Mouse (Mus musculus) liver, embryonic 15.5 days (tissue): ENCODE measurements around the gene Sec1. TPM values are rescaled to one million over a fixed set of nuclear protein-coding genes. Genes with fewer than 3 reads are reported as not detected.

Source experiments
- ATAC-seq: fragments of 200-750 bp; cut with Nextera tagmentation; 2 replicates; pipeline ENCODE4 v1.8.0; 2017; ENCODE audit warnings: moderate number of reproducible peaks, mild to moderate bottlenecking, moderate library complexity; ENCODE audit not compliant: insufficient read depth
- H3K27ac ChIP-seq: fragments of 300-500 bp; sonication (generic); replicated peaks from 2 replicates; pipeline ENCODE4 v1.5.1; 2015; ENCODE audit warnings: mild to moderate bottlenecking, inconsistent platforms
- H3K27me3 ChIP-seq: fragments of 300-500 bp; sonication (generic); 2 replicates; pipeline ENCODE4 v1.6.1; 2015; ENCODE audit warnings: mild to moderate bottlenecking, inconsistent platforms
- H3K36me3 ChIP-seq: fragments of 300-500 bp; sonication (generic); replicated peaks from 2 replicates; pipeline ENCODE4 v1.6.1; 2015; ENCODE audit warnings: moderate library complexity, mild to moderate bottlenecking, inconsistent platforms
- H3K4me1 ChIP-seq: fragments of 300-500 bp; sonication (generic); replicated peaks from 2 replicates; pipeline ENCODE4 v1.6.1; 2015; ENCODE audit warnings: inconsistent platforms
- H3K4me2 ChIP-seq: fragments of 300-500 bp; sonication (generic); 2 replicates; pipeline ENCODE4 v1.6.1; 2015; ENCODE audit warnings: moderate library complexity, mild to moderate bottlenecking, inconsistent platforms
- H3K4me3 ChIP-seq: fragments of 300-500 bp; sonication (generic); replicated peaks from 2 replicates; pipeline ENCODE4 v1.5.1; 2015; ENCODE audit warnings: mild to moderate bottlenecking, inconsistent platforms
- H3K9ac ChIP-seq: fragments of 300-500 bp; sonication (generic); 2 replicates; pipeline ENCODE4 v1.6.1; 2015; ENCODE audit warnings: moderate library complexity, mild to moderate bottlenecking, inconsistent platforms
- H3K9me3 ChIP-seq: fragments of 300-500 bp; sonication (generic); replicated peaks from 2 replicates; pipeline ENCODE4 v1.6.1; 2016; ENCODE audit warnings: inconsistent platforms
- WGBS: fragments of 180-500 bp; shearing (Covaris S2); methylation state at CpG from one replicate; pipeline ENCODE4 v1.1.7; 2015; ENCODE audit warnings: mixed read lengths; ENCODE audit not compliant: insufficient replicate concordance; 5-methylcytosine and 5-hydroxymethylcytosine counted together
- polyA plus RNA-seq: library from polyadenylated mRNA; unstranded; fragments of >200 nt; fragmentation: Nextera tagmentation; extraction: Ambion mirVana; gene quantifications from 2 replicates; pipeline ENCODE4 v1.2.1, GENCODE M21; 2015

Gene Sec1
- polyA plus RNA-seq, 1 experiment from 2014 or later, result 0.06 TPM

DNA sequence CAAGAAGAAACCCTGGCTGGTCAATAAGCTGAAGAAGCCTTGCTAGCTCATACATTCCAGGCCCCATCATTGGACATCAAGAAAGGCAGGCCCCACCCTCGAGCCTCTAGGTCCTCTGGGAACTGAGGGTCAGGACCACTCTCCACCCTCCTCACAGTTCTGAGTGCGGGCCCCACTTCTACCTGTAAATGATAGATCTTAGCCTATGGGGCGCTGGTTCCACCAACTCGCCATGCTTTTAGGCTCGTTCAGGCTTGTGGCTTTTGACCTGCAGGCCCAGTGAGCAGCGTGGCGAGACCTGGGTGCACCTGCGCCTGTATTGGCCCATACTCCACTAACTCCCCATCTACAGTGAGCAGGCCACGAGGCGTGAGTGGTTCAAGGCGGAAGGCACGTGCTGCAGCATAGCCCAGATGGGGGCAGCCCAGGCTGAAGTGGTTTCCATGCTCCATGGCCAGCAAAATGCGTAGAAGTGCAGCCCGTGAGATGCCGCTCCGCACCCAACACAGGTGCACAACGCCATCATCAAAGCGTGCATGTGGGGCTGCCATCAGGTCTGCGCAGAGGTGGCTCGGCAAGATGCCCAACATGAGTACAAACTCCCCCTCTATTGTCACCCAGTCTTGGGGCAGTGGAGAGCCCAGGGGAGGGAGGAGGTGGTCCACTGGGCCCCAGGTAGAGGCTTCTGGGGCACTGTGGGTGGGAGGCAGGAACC lies 16.4 kb upstream of the Sec1 start:
- Histone ChIP-seq H3K27me3 (no peaks in the 10 kb centered on the region), H3K4me1 (peaks cover 66% of the 10 kb centered on the region), H3K4me3 (no peak overlapping the region), H3K9me3 (no peaks in the 10 kb centered on the region), H3K9ac (no peak overlapping the region), H3K4me2 (no peak overlapping the region), H3K27ac (no peak overlapping the region), H3K36me3 (peaks cover 37% of the 10 kb centered on the region)
- ATAC-seq, result no peak
- 82% methylated on average over 20 of the region's 20 CpGs for WGBS

DNA sequence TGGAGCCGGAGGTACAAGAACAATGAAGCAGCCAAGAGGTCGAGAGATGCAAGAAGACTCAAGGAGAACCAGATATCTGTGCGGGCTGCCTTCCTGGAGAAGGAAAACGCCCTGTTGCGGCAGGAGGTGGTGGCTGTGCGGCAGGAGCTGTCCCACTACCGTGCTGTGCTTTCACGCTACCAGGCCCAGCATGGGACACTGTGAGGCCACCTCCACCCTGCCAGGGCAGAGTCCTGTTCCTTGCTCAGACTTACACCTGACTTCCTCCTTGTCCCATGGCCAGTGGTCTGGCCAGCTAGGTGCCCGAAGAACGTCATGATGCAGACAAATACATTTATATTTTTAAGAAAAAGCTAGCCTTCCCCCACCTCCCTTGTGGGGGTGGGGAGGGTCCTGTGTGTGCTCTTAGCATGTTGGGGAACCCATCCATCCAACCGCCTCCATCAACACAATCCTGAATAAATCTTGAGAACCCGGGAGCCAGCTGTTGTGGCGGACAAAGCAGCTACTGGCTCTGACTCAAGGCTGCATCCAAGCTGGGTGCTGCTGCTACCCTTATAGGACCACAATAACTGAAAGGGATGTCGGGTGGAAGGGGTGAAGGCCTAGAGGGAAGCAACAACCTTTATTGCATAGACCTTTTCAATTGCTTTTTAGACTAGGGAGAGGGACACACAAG lies 15.6 kb upstream of the Sec1 start:
- Histone ChIP-seq H3K4me2 (no peak overlapping the region), H3K9me3 (no peaks in the 10 kb centered on the region), H3K4me1 (peaks cover 67% of the 10 kb centered on the region), H3K36me3 (peaks cover 37% of the 10 kb centered on the region), H3K27me3 (no peaks in the 10 kb centered on the region), H3K27ac (no peak overlapping the region), H3K4me3 (no peak overlapping the region), H3K9ac (no peak overlapping the region)
- WGBS, result 66% methylated on average over 14 of the region's 14 CpGs
- ATAC-seq, result no peak

DNA sequence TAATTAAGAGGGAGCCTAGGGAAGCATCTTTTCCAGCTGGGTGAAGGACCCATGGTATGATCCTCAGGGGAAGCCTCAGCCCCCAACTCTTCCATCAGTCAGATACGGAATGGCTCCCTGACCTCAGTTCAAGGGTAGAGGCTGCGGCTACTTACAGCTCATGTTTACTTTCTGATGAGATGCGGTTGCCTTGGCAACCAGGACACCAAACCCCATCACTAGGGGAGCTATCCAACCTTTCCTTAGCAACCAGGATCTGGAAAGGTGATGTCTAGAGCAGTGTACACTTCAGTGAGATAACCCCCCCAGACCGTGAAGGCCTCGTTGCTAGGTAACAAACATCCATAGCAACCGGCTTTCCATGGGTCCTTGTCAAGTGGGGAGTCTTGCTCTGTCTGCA lies 14.8 kb upstream of the Sec1 start:
- Histone ChIP-seq H3K4me2 (no peak overlapping the region), H3K36me3 (peaks cover 37% of the 10 kb centered on the region), H3K9ac (no peak overlapping the region), H3K4me1 (peaks cover 67% of the 10 kb centered on the region), H3K4me3 (no peak overlapping the region), H3K9me3 (no peaks in the 10 kb centered on the region), H3K27ac (no peak overlapping the region), H3K27me3 (no peaks in the 10 kb centered on the region)
- WGBS, result 61% methylated on average over 6 of the region's 6 CpGs
- ATAC-seq, result no peak

DNA sequence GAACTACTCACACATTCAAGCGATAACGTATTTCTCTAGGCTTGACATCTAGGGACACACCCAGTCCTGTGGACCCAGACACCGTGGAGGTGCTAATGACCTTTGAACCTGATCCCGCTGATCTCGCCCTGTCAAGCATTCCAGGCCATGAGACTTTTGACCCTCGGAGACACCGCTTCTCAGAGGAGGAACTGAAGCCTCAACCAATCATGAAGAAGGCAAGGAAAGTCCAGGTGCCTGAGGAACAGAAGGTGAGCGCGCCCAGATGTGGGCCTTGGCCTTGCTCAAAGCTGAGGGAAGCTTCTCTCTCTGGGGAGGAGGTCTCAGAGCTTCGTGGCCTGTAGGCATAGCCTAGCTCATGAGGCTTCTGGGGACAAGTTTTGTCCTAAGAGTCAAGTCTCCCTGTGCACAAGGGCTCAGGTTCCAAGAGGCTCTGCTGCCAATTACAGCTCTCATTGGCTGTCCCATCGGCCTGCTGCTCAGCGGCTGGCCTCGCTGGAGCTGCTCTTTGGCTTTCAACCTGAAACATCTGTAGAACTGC lies 14.1 kb upstream of the Sec1 start:
- WGBS, result 40% methylated on average over 13 of the region's 13 CpGs
- Histone ChIP-seq H3K9ac (no peak overlapping the region), H3K4me3 (0 out of 2 replicates have a peak overlapping the region, but pooled peaks have one; percentile 65), H3K9me3 (no peaks in the 10 kb centered on the region), H3K27me3 (peaks cover 1% of the 10 kb centered on the region; the same call in 1 of the 2 replicates), H3K4me1 (peaks cover 67% of the 10 kb centered on the region), H3K27ac (0 out of 2 replicates have a peak overlapping the region, but pooled peaks have one; percentile 6), H3K36me3 (peaks cover 32% of the 10 kb centered on the region), H3K4me2 (peak overlapping the region; percentile 97)
- no peak for ATAC-seq

DNA sequence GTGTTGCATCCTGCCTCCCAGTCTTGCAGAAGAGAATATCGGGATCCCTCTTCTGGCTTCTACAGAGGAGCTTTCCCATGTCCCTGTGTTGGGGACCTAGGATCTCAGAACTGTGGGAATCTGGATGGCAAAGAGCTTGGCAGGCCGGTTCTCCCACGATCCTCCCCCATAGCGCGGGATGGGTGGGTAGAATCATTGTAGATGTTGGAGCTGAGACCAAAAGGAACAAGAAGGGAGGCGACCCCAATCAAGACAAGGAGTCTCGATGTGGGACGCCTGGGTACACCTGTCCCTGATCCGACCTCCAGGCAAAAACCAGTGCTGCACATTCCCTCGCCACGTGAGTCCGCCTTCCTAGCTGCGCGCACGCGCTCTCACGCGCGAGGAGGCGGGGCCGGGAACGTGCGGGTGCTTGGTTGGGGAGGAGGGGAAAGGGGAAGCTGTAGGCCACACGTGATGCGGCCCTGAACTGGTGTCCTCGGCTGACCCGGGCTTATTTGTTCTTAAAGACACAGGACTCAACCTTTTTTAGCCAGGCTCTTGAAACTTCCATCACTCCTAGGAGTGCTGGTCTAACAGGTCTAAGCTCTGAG lies 13.3 kb upstream of the Sec1 start:
- H3K27me3 ChIP-seq, result peaks cover 9% of the 10 kb centered on the region
- H3K9ac ChIP-seq, result peak overlapping the region; percentile 64; the same call in 1 of the 2 replicates
- peaks cover 23% of the 10 kb centered on the region for H3K36me3 ChIP-seq
- H3K4me1 ChIP-seq, result peaks cover 59% of the 10 kb centered on the region
- WGBS, result under 1% methylated on average over 27 of the region's 27 CpGs
- peak overlapping the region; percentile 71 for H3K27ac ChIP-seq
- H3K9me3 ChIP-seq, result no peaks in the 10 kb centered on the region
- ATAC-seq, result peak; percentile 5; the same call in 1 of the 2 replicates
- peak overlapping the region; percentile 97 for H3K4me2 ChIP-seq
- peak overlapping the region; percentile 65 for H3K4me3 ChIP-seq

DNA sequence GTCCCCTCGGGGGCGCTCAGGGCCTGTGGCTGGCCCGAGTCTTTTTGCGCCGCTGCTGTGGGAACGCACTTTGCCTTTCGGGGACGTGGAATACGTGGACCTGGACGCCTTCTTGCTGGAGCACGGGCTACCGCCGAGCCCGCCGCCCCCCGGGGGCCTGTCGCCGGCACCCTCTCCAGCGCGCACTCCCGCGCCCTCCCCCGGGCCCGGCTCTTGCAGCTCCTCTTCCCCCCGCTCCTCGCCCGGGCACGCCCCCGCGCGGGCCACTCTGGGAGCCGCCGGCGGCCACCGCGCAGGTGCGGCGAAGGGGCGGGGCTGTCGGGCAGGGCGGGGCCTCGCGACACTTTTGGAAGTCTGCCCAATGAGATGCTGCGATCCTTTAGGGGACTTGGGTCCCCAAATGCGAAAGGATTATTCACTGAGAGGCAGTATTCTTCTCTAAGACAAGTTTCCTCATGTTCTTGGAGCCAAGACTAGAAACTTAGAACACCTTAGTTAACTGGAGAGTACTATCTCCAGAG lies 12.6 kb upstream of the Sec1 start:
- H3K4me2 ChIP-seq, result peak overlapping the region; percentile 97
- H3K36me3 ChIP-seq, result peaks cover 16% of the 10 kb centered on the region
- H3K4me1 ChIP-seq, result peaks cover 56% of the 10 kb centered on the region
- 0 out of 2 replicates have a peak, but pooled peaks have one; percentile 8 for ATAC-seq
- no peaks in the 10 kb centered on the region for H3K9me3 ChIP-seq
- H3K27me3 ChIP-seq, result peaks cover 14% of the 10 kb centered on the region
- WGBS, result under 1% methylated on average over 42 of the region's 45 CpGs
- peak overlapping the region; percentile 65 for H3K4me3 ChIP-seq
- peak overlapping the region; percentile 64 for H3K9ac ChIP-seq
- peak overlapping the region; percentile 71 for H3K27ac ChIP-seq

DNA sequence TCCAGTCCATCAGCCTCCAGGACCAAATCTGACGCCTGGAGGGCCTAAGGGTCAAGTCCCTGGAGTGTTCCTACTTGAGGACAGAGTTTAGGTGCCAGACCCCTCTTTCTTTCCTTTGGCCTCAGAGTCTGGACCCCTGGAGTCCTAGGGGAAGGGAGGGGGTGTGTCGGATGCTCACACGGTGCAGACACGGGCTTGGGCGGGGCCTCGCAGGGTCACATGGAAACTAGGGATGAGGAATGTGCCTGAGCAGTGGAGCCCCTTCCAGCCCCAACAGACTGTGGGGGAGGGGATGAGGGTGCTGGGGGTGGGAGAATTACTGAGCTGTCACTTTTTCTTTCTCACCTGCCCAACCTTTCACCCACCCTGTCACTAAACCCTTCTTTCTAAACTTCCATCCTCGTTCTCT lies 11.7 kb upstream of the Sec1 start:
- peak overlapping the region; percentile 65 for H3K4me3 ChIP-seq
- peaks cover 56% of the 10 kb centered on the region for H3K4me1 ChIP-seq
- no peak overlapping the region for H3K27ac ChIP-seq
- peaks cover 23% of the 10 kb centered on the region for H3K27me3 ChIP-seq
- H3K36me3 ChIP-seq, result peaks cover 7% of the 10 kb centered on the region
- peak overlapping the region; percentile 64 for H3K9ac ChIP-seq
- no peak for ATAC-seq
- no peaks in the 10 kb centered on the region for H3K9me3 ChIP-seq
- H3K4me2 ChIP-seq, result peak overlapping the region; percentile 97
- WGBS, result 4% methylated on average over 7 of the region's 7 CpGs

DNA sequence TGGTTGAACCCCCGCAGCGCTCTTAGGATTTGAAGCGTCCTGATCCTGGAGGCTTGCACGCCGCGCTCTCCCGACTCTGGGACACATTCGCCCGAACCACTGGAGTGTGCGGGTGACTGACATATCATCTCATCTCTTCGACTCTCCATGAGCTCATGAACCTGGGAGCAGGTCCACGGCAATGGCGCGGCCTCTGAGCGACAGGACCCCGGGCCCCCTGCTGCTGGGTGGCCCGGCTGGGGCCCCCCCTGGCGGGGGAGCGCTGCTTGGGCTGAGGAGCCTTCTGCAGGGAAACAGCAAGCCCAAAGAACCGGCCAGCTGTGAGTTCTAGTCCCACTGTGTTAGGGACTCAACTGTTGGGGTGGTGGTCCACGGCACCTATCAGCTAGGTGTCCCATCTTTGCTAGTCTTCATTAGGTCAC lies 11.3 kb upstream of the Sec1 start:
- Histone ChIP-seq H3K36me3 (peaks cover 3% of the 10 kb centered on the region), H3K27ac (peak overlapping the region; percentile 45), H3K9me3 (no peaks in the 10 kb centered on the region), H3K27me3 (peaks cover 27% of the 10 kb centered on the region), H3K4me3 (peak overlapping the region; percentile 65), H3K4me2 (peak overlapping the region; percentile 97), H3K4me1 (peaks cover 58% of the 10 kb centered on the region), H3K9ac (peak overlapping the region; percentile 25; the same call in 1 of the 2 replicates)
- under 1% methylated on average over 21 of the region's 21 CpGs for whole genome bisulfite sequencing
- ATAC-seq, result no peak

DNA sequence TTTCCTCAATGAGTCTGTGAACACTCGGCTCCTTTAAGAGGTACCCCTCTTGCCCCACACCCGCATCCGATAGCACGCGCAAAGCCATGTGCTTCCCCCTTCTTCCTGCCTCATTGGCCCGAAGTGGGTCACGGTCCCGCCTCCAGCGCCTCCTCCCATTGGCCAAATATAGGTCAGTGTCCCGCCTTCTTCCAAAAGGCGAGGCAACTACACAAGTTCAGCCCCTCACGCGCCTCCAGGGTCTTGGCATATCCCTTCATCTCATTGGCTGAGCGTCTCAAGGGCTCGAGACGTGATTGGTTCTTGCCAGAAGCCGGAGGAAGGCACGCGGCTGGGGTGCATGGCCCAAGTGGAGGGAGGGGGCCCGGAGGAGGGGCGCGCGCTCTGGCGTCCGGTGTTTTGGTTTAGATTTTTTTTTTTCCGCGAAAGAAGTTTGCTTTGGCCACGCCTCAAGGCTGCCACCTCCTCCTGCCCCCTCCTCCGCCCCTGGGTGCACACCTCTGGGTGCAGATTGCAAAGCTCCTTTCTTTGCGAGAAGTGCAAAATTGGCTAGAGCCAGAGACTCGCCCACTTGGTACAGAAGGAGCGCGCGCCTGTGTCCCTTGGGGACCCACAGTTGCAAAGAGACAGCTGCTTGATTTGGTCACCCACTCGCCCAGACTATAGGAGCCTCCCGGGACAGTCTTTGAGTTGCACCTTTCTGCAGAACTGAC lies 10.7 kb upstream of the Sec1 start, which contains the start of gene Dbp:
Gene Dbp, plus strand, starts transcription at position 359 of the 713 bp plus-strand sequence.
- H3K9ac ChIP-seq, result peak within 1 kb of the TSS; percentile 25; the same call in 1 of the 2 replicates
- under 1% methylated on average over 36 of the region's 36 CpGs for WGBS
- peaks cover 33% of the 10 kb centered on the region for H3K27me3 ChIP-seq
- H3K4me3 ChIP-seq, result peak within 1 kb of the TSS; percentile 65
- ATAC-seq, result peak; percentile 78
- H3K4me2 ChIP-seq, result peak within 1 kb of the TSS; percentile 97
- H3K36me3 ChIP-seq, result no peaks in the 10 kb centered on the region
- peak within 1 kb of the TSS; percentile 63 for H3K27ac ChIP-seq
- H3K4me1 ChIP-seq, result peaks cover 62% of the 10 kb centered on the region
- no peaks in the 10 kb centered on the region for H3K9me3 ChIP-seq

DNA sequence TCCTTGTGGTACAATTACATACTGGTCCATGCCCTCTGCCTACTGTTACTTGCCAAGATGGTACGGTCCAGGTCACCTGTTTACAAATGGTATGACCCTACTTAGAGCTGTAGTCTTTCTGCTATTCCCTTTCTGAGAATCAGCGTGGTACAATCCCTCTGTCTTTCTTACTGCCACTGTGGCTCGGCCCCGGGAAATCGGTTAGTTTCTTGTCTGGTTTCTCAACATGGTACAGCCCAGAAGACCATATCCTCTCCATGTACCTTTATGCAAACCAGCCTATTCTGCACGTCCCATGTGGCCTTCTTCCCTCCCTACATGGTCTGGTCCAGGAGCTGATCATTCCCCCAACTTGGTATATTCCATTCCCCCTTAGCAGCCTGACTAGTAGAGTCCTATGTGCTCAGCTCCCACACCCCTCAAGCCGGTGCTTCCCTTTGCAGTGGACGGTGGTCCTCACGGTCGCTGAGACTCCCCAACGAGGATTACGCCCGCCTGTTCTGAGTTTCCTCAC lies 9.9 kb upstream of the Sec1 start:
- Histone ChIP-seq H3K4me3 (peak overlapping the region; percentile 65), H3K27me3 (peaks cover 41% of the 10 kb centered on the region), H3K4me1 (peaks cover 64% of the 10 kb centered on the region), H3K9me3 (no peaks in the 10 kb centered on the region), H3K36me3 (no peaks in the 10 kb centered on the region), H3K27ac (peak overlapping the region; percentile 63), H3K4me2 (peak overlapping the region; percentile 97), H3K9ac (no peak overlapping the region; the same call in 1 of the 2 replicates)
- WGBS, result under 1% methylated on average over 13 of the region's 13 CpGs
- peak; percentile 59 for ATAC-seq
